Mouse (Mus musculus) lung, adult 2 months (tissue): ENCODE measurements at regions not wholly inside any gene's neighbourhood (a gene's known extent, or its start where the extent isn't known, plus 50 kb on each side); places are given as distances from the start of the nearest gene placed in this dataset.

Experiments
- DNase-seq: peaks from one replicate; pipeline ENCODE4 v3.0.0; 2022
- H3K4me1 ChIP-seq: fragments of 200-500 bp; 2 replicates; pipeline ENCODE4 v1.6.1; 2011; ENCODE audit warnings: low read length; ENCODE audit not compliant: control insufficient read depth, insufficient read depth
- H3K4me3 ChIP-seq: fragments of 200-500 bp; replicated peaks from 2 replicates; pipeline ENCODE3; 2011; ENCODE audit warnings: low read depth, mild to moderate bottlenecking, control low read depth, low read length; ENCODE audit errors: extremely low read depth
- CTCF ChIP-seq: fragments of 200-500 bp; IDR thresholded peaks from 2 replicates; pipeline ENCODE4 v1.5.1; 2011; ENCODE audit warnings: mild to moderate bottlenecking, low read length, control low read depth; ENCODE audit not compliant: insufficient read depth
- POLR2A ChIP-seq: fragments of 200-500 bp; IDR thresholded peaks from 2 replicates; pipeline ENCODE4 v1.6.1; 2011; ENCODE audit warnings: low read depth, mild to moderate bottlenecking, control low read depth, low read length, borderline replicate concordance; ENCODE audit errors: extremely low read depth
- WGBS: fragments of 180-500 bp; shearing (Covaris S2); methylation state at CpG from one replicate; pipeline ENCODE4 v1.1.7; 2018; 5-methylcytosine and 5-hydroxymethylcytosine counted together

GRCm38 (mm10) chr7:70633577-70633976 lies 267.0 kb upstream of the Nr2f2 start:
- DNase-seq, result no peak
- 52% methylated on average over 11 of the region's 11 CpGs for WGBS
- no peaks in the 10 kb centered on the region for H3K4me1 ChIP-seq

GRCm38 (mm10) chr7:70625643-70626231 lies 259.2 kb upstream of the Nr2f2 start:
- no peak overlapping the region for H3K4me3 ChIP-seq
- no peak for DNase-seq
- no peak for TF ChIP-seq CTCF
- TF ChIP-seq POLR2A, result no peak
- 19% methylated on average over 10 of the region's 10 CpGs for WGBS
- peaks cover 10% of the 10 kb centered on the region for H3K4me1 ChIP-seq

More at GRCm38 (mm10) chr7:70633577-70633976, 267.0 kb upstream of the Nr2f2 start:
- no peak for TF ChIP-seq CTCF
- no peak for TF ChIP-seq POLR2A
- H3K4me3 ChIP-seq, result no peak overlapping the region

DNA sequence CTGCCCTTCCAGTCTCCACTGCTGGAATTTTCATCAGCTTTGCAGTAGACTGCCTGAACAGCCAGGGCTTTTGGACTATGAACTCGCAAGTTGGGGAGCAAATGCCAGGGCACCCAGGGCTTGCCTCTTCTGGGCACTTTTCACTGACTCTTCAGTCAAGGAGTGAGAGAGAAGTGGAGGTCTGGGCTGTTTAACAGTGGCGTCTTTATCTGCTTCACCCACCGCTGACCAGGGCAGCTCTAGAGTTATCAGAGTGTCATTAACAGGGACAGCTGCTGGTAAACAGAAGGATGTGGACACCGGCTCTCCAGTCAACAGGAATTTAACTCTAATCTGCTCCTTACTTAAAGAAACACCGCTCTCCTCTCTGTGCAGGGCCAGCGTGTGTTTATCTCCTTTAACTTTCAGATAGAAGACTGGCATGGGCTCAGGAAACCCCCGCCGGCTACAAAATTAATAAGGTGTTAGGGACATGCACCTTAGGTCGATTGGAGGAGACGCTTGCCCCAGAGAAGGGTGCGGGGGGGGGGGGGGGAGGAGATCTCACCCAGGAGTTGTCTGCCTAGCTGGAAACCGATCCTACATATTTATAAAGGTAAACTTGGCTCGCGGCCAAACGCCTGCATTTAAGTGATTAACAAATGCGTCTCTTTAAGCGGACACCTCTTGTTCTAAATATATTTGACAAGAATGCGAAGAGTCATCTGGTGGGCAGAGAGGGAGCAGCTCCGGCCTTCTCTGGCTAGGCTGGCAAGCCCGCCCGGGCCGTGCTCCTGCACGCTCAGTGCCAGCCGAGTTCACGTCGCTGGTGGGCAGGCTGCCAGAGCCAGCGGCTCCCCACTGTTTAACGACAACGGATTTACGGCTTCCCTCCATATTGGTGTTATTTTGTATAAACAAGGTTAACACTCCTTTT lies 258.4 kb upstream of the Nr2f2 start:
- TF ChIP-seq POLR2A (no peak), CTCF (no peak)
- Histone ChIP-seq H3K4me1 (peaks cover 10% of the 10 kb centered on the region), H3K4me3 (no peak overlapping the region)
- peak; percentile 52 for DNase-seq
- WGBS, result 3% methylated on average over 30 of the region's 30 CpGs

GRCm38 (mm10) chr7:70624031-70624726 lies 257.6 kb upstream of the Nr2f2 start:
- WGBS, result 26% methylated on average over 16 of the region's 16 CpGs
- Histone ChIP-seq H3K4me3 (no peak overlapping the region), H3K4me1 (peaks cover 10% of the 10 kb centered on the region)
- TF ChIP-seq POLR2A (no peak), CTCF (no peak)
- peak; percentile 37 for DNase-seq

- Histone ChIP-seq H3K4me3 (no peak overlapping the region), H3K4me1 (0 out of 2 replicates have a peak, but pooled peaks cover 3% of the 10 kb centered on the region)
- TF ChIP-seq POLR2A, result no peak
- no peak for TF ChIP-seq CTCF
- no peak for DNase-seq
- 64% methylated on average over 7 of the region's 7 CpGs for WGBS
These were observed 252.9 kb upstream of the Nr2f2 start for GRCm38 (mm10) chr7:70619400-70619799.

GRCm38 (mm10) chr7:70618270-70618669 lies 251.7 kb upstream of the Nr2f2 start:
- TF ChIP-seq CTCF (no peak), POLR2A (no peak)
- Histone ChIP-seq H3K4me3 (no peak overlapping the region), H3K4me1 (no peaks in the 10 kb centered on the region)
- no peak for DNase-seq
- 80% methylated on average over 5 of the region's 5 CpGs for WGBS

DNA sequence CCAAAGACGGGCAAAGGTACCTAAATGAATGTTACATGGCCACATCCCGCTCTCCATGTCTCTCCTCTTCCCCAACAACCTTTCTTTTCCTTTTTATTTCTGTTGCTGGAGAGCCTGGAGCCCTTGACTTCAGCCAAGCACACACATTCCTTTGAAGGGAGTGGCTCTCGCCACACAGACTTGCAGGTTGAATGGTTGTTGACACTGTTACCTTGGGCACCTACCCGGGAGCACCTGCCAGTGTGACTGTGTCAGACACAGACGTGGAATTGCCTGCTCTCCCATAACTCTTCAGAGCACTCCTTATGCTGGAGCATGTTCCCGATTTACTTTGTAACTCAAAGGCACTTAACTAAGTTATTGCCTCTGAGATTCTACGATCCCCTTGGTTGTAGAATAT lies 240.0 kb upstream of the Nr2f2 start:
- no peak for TF ChIP-seq CTCF
- no peak; the same call in 1 of the 2 replicates for TF ChIP-seq POLR2A
- DNase-seq, result peak; percentile 22
- Histone ChIP-seq H3K4me1 (no peaks in the 10 kb centered on the region), H3K4me3 (no peak overlapping the region)
- 67% methylated on average over 7 of the region's 7 CpGs for WGBS

DNA sequence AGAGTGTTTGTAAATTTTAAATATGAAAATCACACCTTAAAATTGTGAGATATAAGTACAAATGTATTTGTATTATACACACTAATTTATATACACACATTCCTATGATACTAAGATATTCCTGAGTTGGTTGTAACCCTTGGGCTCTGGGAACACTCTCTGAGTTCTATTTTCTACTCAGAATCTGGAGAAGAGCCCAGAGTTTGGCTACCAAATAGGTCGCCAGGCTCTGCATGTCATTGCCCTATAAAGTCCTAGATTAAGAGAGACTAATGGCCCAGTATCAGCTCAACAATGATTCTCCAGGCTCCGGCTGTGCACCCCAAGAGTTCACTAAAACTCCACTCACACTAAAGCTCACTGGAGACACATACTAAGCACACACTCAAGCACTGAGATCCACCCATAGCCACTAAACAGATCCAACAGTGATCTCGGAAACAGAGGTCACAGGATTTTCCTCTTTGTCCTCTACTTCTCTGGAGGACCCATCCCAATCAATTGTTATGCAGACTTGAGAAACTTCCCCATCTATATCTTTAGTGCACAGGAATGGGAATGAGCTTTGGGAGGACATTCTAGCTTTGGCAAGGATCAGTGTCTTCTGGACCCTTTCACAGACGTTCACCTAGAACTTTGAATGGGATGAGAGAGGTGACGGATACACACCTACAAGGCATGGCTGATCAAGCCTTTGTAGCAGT lies 238.1 kb upstream of the Nr2f2 start:
- no peak overlapping the region for H3K4me3 ChIP-seq
- H3K4me1 ChIP-seq, result no peaks in the 10 kb centered on the region
- no peak for DNase-seq
- no peak for TF ChIP-seq CTCF
- TF ChIP-seq POLR2A, result no peak
- WGBS, result 84% methylated on average over 5 of the region's 5 CpGs

GRCm38 (mm10) chr7:70593027-70593426 lies 226.5 kb upstream of the Nr2f2 start:
- 92% methylated on average over 6 of the region's 6 CpGs for WGBS
- Histone ChIP-seq H3K4me3 (no peak overlapping the region), H3K4me1 (no peaks in the 10 kb centered on the region)
- no peak for TF ChIP-seq POLR2A
- no peak for TF ChIP-seq CTCF
- DNase-seq, result no peak
